Mouse (Mus musculus): ENCODE measurements around the gene Rcsd1. TPM values are rescaled to one million over a fixed set of nuclear protein-coding genes. Genes with fewer than 3 reads are reported as not detected.

Gene Rcsd1
- polyA plus RNA-seq, 1 experiment, result 15.6 TPM

DNA sequence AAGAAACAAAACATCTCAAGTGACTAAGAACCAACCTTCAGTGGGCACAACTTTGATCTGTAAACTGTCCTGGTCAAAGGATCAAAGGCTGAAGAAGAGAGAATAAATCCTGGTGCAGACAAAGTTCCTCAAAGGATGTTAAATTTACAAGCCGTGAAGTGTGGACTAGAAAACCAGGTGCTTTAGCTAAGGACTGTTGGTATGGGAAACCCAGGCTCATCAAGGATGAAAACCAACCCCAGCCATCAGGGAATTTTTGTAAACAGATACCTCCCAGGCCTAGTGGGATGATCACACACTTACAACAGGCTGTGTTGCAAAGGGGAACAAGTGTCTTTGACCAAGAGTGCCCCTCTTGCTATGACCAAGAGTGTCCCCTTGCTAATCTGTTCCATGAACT is 29.4 kb upstream of the Rcsd1 start:
- TF ChIP-seq CTCF (conservative IDR thresholded peaks at IDR 0.05; ENCODE audit: insufficient read depth, insufficient read length, low read depth, low read length), result no peak
- TF ChIP-seq POLR2A (IDR thresholded peaks at IDR 0.05; ENCODE audit: low read depth, low read length), result no peak
- 79% methylated on average over 1 of the region's 1 CpGs for WGBS

DNA sequence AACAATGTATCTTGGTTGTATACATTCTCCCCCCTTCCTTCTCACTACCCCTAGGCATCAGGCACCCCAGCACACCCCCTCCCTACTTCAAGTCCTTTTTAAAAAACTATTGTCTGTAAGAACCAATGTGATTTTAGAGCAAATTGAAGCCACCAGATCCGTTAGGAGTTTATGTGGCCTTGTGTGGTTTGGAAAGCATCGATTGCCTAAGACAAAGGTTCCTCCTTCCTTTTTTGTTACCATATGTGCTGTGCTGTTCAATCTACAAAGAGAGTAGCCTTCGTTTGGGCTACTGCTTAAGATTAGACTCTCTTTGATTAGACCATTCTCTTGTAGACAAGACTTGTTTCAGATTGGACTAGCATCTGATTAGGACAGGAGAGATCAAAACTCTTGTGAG is 28.3 kb upstream of the Rcsd1 start:
- no peaks in the 10 kb centered on the region for H3K27me3 ChIP-seq (replicated peaks; ENCODE audit: control insufficient read depth, insufficient read depth, low read length)

More for the DNA sequence above, 29.4 kb upstream of the Rcsd1 start:
- H3K27me3 ChIP-seq (replicated peaks; ENCODE audit: control insufficient read depth, insufficient read depth, low read length), result no peaks in the 10 kb centered on the region
- H3K36me3 ChIP-seq (ENCODE audit: control insufficient read depth, insufficient read depth, low read length), result no peaks in the 10 kb centered on the region
- DNase-seq, result no peak
- H3K4me1 ChIP-seq (ENCODE audit: control insufficient read depth, insufficient read depth, low read length), result no peaks in the 10 kb centered on the region
- no peak overlapping the region for H3K4me3 ChIP-seq (ENCODE audit: insufficient read depth, low read depth, low read length)
- H3K27ac ChIP-seq (ENCODE audit: insufficient read depth, low read depth, low read length), result no peak overlapping the region

DNA sequence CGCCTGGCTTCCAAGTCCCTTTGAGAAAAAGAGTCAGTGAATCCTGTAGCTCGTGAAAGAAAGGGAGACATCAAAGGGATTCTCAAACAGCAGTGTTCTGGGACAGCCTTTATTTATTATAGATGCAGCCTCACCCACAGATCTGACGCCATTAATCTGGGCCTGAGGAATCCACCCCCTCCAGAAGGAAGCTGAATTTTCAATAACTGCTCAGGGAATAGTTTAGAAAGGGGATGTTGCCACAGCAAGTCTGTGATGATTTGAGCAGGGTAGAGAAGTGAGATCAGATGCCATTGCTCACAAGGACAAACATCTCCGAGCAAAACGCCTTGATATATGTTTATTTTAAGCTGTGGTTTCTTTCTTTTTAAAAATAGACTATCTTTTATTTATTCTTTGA is 27.9 kb upstream of the Rcsd1 start:
- no peaks in the 10 kb centered on the region for H3K4me1 ChIP-seq (ENCODE audit: control insufficient read depth, insufficient read depth, low read length)
- TF ChIP-seq POLR2A (IDR thresholded peaks at IDR 0.05; ENCODE audit: low read depth, low read length) (no peak), CTCF (conservative IDR thresholded peaks at IDR 0.05; ENCODE audit: insufficient read depth, insufficient read length, low read depth, low read length) (no peak)
- H3K27me3 ChIP-seq (replicated peaks; ENCODE audit: control insufficient read depth, insufficient read depth, low read length), result no peaks in the 10 kb centered on the region
- no peaks in the 10 kb centered on the region for H3K36me3 ChIP-seq (ENCODE audit: control insufficient read depth, insufficient read depth, low read length)
- no peak overlapping the region for H3K27ac ChIP-seq (ENCODE audit: insufficient read depth, low read depth, low read length)
- WGBS, result 74% methylated on average over 5 of the region's 5 CpGs
- no peak overlapping the region for H3K4me3 ChIP-seq (ENCODE audit: insufficient read depth, low read depth, low read length)
- no peak for DNase-seq

More for the DNA sequence above, 28.3 kb upstream of the Rcsd1 start:
- DNase-seq, result no peak
- 72% methylated on average over 3 of the region's 3 CpGs for WGBS
- Histone ChIP-seq H3K27ac (ENCODE audit: insufficient read depth, low read depth, low read length) (no peak overlapping the region), H3K4me3 (ENCODE audit: insufficient read depth, low read depth, low read length) (no peak overlapping the region), H3K36me3 (ENCODE audit: control insufficient read depth, insufficient read depth, low read length) (no peaks in the 10 kb centered on the region), H3K4me1 (ENCODE audit: control insufficient read depth, insufficient read depth, low read length) (no peaks in the 10 kb centered on the region)
- no peak for TF ChIP-seq CTCF (conservative IDR thresholded peaks at IDR 0.05; ENCODE audit: insufficient read depth, insufficient read length, low read depth, low read length)
- TF ChIP-seq POLR2A (IDR thresholded peaks at IDR 0.05; ENCODE audit: low read depth, low read length), result no peak

DNA sequence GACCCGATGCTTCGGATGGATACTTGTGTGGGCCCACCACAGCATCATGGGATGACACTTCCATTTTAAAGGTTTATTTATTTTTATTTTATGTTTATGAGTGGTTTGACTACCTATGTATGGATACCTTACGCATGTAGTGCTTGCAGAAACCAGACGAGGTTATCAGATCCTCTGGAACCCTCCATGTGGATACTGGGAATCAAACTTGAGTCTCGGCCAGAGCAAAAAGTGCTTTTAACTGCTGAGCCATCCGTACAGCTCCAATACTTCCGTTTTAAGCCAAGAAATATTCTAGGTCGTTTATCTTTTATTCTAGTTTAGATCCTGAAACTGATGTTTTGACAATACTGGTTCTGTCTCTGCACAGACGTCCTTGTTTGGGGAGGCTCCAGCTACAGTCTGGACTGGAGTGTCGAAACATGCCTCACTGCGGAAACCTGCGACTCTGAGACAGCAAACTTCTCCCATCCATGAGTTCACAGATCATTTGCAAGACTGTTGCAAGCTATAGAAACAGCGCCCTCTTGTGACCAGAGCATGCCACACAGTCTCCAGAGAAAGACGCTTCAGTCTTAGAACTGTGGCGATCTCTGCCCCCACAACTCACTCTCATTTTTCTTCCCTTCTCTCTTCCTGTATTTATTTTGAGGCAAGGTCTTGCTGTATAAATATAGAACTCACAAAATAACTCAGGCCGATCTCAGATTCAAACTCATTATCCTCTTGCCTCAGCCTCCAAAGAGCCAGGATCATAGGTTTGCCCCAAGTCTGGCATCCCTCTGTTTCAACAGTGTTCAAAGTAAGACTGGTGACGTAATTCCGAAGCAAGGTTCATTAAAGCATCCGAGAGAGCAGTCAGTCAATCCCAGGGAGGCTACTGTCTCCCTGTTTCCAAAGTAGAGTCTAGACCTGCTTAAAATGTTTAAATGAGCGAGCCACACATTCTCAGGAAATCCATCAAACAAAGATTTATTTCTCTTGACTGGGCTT is 26.6 kb upstream of the Rcsd1 start:
- 26% methylated on average over 20 of the region's 20 CpGs for WGBS
- peak; percentile 92 for DNase-seq
- TF ChIP-seq POLR2A (IDR thresholded peaks at IDR 0.05; ENCODE audit: low read depth, low read length) (no peak), CTCF (conservative IDR thresholded peaks at IDR 0.05; ENCODE audit: insufficient read depth, insufficient read length, low read depth, low read length) (peak; percentile 99)
- no peaks in the 10 kb centered on the region for H3K4me1 ChIP-seq (ENCODE audit: control insufficient read depth, insufficient read depth, low read length)
- no peak overlapping the region for H3K27ac ChIP-seq (ENCODE audit: insufficient read depth, low read depth, low read length)
- H3K36me3 ChIP-seq (ENCODE audit: control insufficient read depth, insufficient read depth, low read length), result no peaks in the 10 kb centered on the region
- H3K4me3 ChIP-seq (ENCODE audit: insufficient read depth, low read depth, low read length), result no peak overlapping the region
- no peaks in the 10 kb centered on the region for H3K27me3 ChIP-seq (replicated peaks; ENCODE audit: control insufficient read depth, insufficient read depth, low read length)

DNA sequence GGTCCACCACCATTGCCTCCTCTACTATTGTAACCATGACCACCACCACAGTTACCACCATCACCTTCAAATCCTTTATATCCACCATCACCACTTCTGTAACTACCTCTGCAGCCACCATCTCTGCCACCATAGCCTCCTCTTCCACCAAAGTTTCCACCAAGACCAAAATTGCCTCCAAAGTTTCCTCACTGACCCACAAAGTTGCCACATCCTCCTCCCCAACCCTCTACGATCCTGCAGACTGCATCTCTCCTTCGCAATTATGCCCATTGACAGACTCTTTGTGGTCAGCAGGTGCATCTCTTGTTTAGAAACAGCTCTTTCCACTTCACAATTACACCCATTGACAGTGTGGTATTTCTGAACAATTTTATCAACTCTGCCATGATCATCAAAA is 25.3 kb upstream of the Rcsd1 start:
- DNase-seq, result no peak
- H3K4me1 ChIP-seq (ENCODE audit: control insufficient read depth, insufficient read depth, low read length), result no peaks in the 10 kb centered on the region
- H3K4me3 ChIP-seq (ENCODE audit: insufficient read depth, low read depth, low read length), result no peak overlapping the region
- H3K36me3 ChIP-seq (ENCODE audit: control insufficient read depth, insufficient read depth, low read length), result no peaks in the 10 kb centered on the region
- H3K27me3 ChIP-seq (replicated peaks; ENCODE audit: control insufficient read depth, insufficient read depth, low read length), result no peaks in the 10 kb centered on the region
- H3K27ac ChIP-seq (ENCODE audit: insufficient read depth, low read depth, low read length), result no peak overlapping the region
- TF ChIP-seq POLR2A (IDR thresholded peaks at IDR 0.05; ENCODE audit: low read depth, low read length) (no peak), CTCF (conservative IDR thresholded peaks at IDR 0.05; ENCODE audit: insufficient read depth, insufficient read length, low read depth, low read length) (no peak)
- 97% methylated on average over 2 of the region's 2 CpGs for WGBS

DNA sequence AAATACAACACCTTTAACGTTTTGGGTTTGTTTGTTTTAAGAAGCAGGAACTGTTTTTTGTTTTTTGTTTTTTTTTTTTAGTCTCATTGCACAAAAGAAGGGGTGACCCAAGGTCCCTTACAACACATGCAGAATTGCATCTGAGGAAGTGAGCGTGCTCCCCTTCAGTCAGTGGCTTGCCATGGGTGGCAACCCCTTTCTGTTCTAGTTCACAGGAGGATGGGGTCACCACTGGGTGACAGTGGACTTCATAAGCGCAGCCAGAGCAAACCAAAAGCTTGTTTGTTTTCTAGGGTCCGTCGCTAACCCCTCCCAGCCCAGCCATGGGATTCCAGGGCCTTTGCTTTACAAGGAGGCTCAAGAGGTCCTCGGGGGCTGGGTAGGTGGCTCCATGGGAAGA is 22.0 kb upstream of the Rcsd1 start:
- H3K36me3 ChIP-seq (ENCODE audit: control insufficient read depth, insufficient read depth, low read length), result no peaks in the 10 kb centered on the region
- no peaks in the 10 kb centered on the region for H3K4me1 ChIP-seq (ENCODE audit: control insufficient read depth, insufficient read depth, low read length)
- H3K27me3 ChIP-seq (replicated peaks; ENCODE audit: control insufficient read depth, insufficient read depth, low read length), result no peaks in the 10 kb centered on the region
- no peak for TF ChIP-seq CTCF (conservative IDR thresholded peaks at IDR 0.05; ENCODE audit: insufficient read depth, insufficient read length, low read depth, low read length)
- TF ChIP-seq POLR2A (IDR thresholded peaks at IDR 0.05; ENCODE audit: low read depth, low read length), result no peak
- H3K4me3 ChIP-seq (ENCODE audit: insufficient read depth, low read depth, low read length), result no peak overlapping the region
- no peak overlapping the region for H3K27ac ChIP-seq (ENCODE audit: insufficient read depth, low read depth, low read length)
- 82% methylated on average over 6 of the region's 6 CpGs for WGBS
- DNase-seq, result no peak

DNA sequence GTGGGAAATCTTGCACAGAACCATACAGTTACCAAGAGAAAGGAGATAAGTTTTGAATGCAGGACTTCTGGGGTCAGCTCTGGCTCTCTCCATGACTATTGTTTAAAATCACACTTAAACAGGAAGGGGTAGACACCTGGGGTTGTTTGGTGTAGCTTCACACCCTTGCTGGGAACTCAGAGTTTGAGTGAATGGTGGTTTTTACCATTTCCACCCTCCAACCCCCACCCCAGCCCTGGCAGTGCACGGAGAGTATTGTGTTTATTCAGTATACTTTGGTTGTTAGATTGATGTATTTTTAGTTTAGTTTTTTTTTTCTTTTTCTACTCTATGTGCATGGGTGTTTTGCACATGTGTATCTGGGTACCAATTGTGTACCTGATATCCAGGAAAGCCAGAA is 20.6 kb upstream of the Rcsd1 start:
- TF ChIP-seq CTCF (conservative IDR thresholded peaks at IDR 0.05; ENCODE audit: insufficient read depth, insufficient read length, low read depth, low read length), result no peak
- TF ChIP-seq POLR2A (IDR thresholded peaks at IDR 0.05; ENCODE audit: low read depth, low read length), result no peak
- H3K36me3 ChIP-seq (ENCODE audit: control insufficient read depth, insufficient read depth, low read length), result no peaks in the 10 kb centered on the region
- H3K27me3 ChIP-seq (replicated peaks; ENCODE audit: control insufficient read depth, insufficient read depth, low read length), result no peaks in the 10 kb centered on the region
- 56% methylated on average over 1 of the region's 1 CpGs for WGBS
- no peak overlapping the region for H3K27ac ChIP-seq (ENCODE audit: insufficient read depth, low read depth, low read length)
- no peak overlapping the region for H3K4me3 ChIP-seq (ENCODE audit: insufficient read depth, low read depth, low read length)
- H3K4me1 ChIP-seq (ENCODE audit: control insufficient read depth, insufficient read depth, low read length), result no peaks in the 10 kb centered on the region
- DNase-seq, result no peak
